Mouse (Mus musculus): ENCODE results near the gene Olfr419. TPM values are rescaled to one million over a fixed set of nuclear protein-coding genes. Genes with fewer than 3 reads are reported as not detected.

The Olfr419 gene
- not detected for polyA plus RNA-seq (2014; fragmentation: Illumina TruSeq; extraction: RNeasy Lipid Tissue Mini Kit (QIAGEN cat#74804); ENCODE audit: low read depth, low replicate concordance)

DNA sequence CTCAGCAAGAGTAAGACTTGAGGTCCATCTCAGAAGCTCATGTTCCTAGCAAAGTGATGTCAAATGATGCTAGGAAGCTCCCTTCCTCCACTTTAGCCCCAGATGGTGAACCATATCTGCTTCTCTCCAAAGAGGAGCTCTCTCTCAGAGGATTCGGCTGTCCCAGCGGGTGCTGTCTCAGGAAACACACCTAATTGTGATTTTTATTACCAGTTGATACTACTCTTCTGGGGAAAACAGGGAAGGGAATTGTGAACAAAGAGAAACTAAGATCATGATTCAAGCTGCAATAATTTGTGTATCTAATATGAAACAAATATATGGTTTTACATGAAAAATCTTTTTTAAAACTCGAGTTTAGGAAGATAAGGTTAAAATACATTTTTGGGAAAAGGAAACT lies at the start of gene Olfr419:
Olfr419 (minus strand) TSS at position 101 of the 400 bp plus-strand sequence.

Other genes starting within 250 kb of the Olfr419 start
- 23.5 TPM for gene Ifi205, start 220.3 kb downstream of the Olfr419 start, polyA plus RNA-seq (2014; fragmentation: Illumina TruSeq; extraction: RNeasy Lipid Tissue Mini Kit (QIAGEN cat#74804); ENCODE audit: low read depth, low replicate concordance)
- gene Olfr433, start 211.4 kb downstream of the Olfr419 start, polyA plus RNA-seq (2014; fragmentation: Illumina TruSeq; extraction: RNeasy Lipid Tissue Mini Kit (QIAGEN cat#74804); ENCODE audit: low read depth, low replicate concordance), result not detected
- gene Olfr432, start 202.9 kb downstream of the Olfr419 start, polyA plus RNA-seq (2014; fragmentation: Illumina TruSeq; extraction: RNeasy Lipid Tissue Mini Kit (QIAGEN cat#74804); ENCODE audit: low read depth, low replicate concordance), result not detected
- not detected for gene Olfr430, start 185.5 kb downstream of the Olfr419 start, polyA plus RNA-seq (2014; fragmentation: Illumina TruSeq; extraction: RNeasy Lipid Tissue Mini Kit (QIAGEN cat#74804); ENCODE audit: low read depth, low replicate concordance)
- not detected for gene Olfr429, start 167.7 kb downstream of the Olfr419 start, polyA plus RNA-seq (2014; fragmentation: Illumina TruSeq; extraction: RNeasy Lipid Tissue Mini Kit (QIAGEN cat#74804); ENCODE audit: low read depth, low replicate concordance)
- not detected for gene Olfr427, start 155.2 kb downstream of the Olfr419 start, polyA plus RNA-seq (2014; fragmentation: Illumina TruSeq; extraction: RNeasy Lipid Tissue Mini Kit (QIAGEN cat#74804); ENCODE audit: low read depth, low replicate concordance)
- not detected for gene Olfr231, start 130.9 kb downstream of the Olfr419 start, polyA plus RNA-seq (2014; fragmentation: Illumina TruSeq; extraction: RNeasy Lipid Tissue Mini Kit (QIAGEN cat#74804); ENCODE audit: low read depth, low replicate concordance)
- not detected for gene Olfr424, start 120.5 kb downstream of the Olfr419 start, polyA plus RNA-seq (2014; fragmentation: Illumina TruSeq; extraction: RNeasy Lipid Tissue Mini Kit (QIAGEN cat#74804); ENCODE audit: low read depth, low replicate concordance)
- gene Olfr420, start 96.4 kb downstream of the Olfr419 start, polyA plus RNA-seq (2014; fragmentation: Illumina TruSeq; extraction: RNeasy Lipid Tissue Mini Kit (QIAGEN cat#74804); ENCODE audit: low read depth, low replicate concordance), result not detected
- 0.26 TPM for gene Spta1, start 79.3 kb downstream of the Olfr419 start, polyA plus RNA-seq (2014; fragmentation: Illumina TruSeq; extraction: RNeasy Lipid Tissue Mini Kit (QIAGEN cat#74804); ENCODE audit: low read depth, low replicate concordance)
- gene Mptx1, start 78.5 kb upstream of the Olfr419 start, polyA plus RNA-seq (2014; fragmentation: Illumina TruSeq; extraction: RNeasy Lipid Tissue Mini Kit (QIAGEN cat#74804); ENCODE audit: low read depth, low replicate concordance), result not detected
- gene Olfr417, start 113.1 kb upstream of the Olfr419 start, polyA plus RNA-seq (2014; fragmentation: Illumina TruSeq; extraction: RNeasy Lipid Tissue Mini Kit (QIAGEN cat#74804); ENCODE audit: low read depth, low replicate concordance), result not detected
- not detected for gene Olfr248, start 139.0 kb upstream of the Olfr419 start, polyA plus RNA-seq (2014; fragmentation: Illumina TruSeq; extraction: RNeasy Lipid Tissue Mini Kit (QIAGEN cat#74804); ENCODE audit: low read depth, low replicate concordance)
- not detected for gene Olfr414, start 172.0 kb upstream of the Olfr419 start, polyA plus RNA-seq (2014; fragmentation: Illumina TruSeq; extraction: RNeasy Lipid Tissue Mini Kit (QIAGEN cat#74804); ENCODE audit: low read depth, low replicate concordance)
- not detected for gene Olfr220, start 190.0 kb upstream of the Olfr419 start, polyA plus RNA-seq (2014; fragmentation: Illumina TruSeq; extraction: RNeasy Lipid Tissue Mini Kit (QIAGEN cat#74804); ENCODE audit: low read depth, low replicate concordance)
- gene Fmn2, start 249.8 kb upstream of the Olfr419 start, polyA plus RNA-seq (2014; fragmentation: Illumina TruSeq; extraction: RNeasy Lipid Tissue Mini Kit (QIAGEN cat#74804); ENCODE audit: low read depth, low replicate concordance), result 1.3 TPM

Measured in adipose tissue, adult 10 weeks (tissue).